Mouse (Mus musculus) cerebellum, adult (tissue): ENCODE measurements around the gene Catsperd.

ENCODE experiments used
- ATAC-seq: cut with Nextera tagmentation; 2 replicates; pipeline ENCODE4 v1.9.2; 2017; ENCODE audit warnings: mild to moderate bottlenecking, moderate library complexity, mixed read lengths; ENCODE audit not compliant: insufficient number of reproducible peaks, low FRiP score, low TSS enrichment

Catsperd gene

DNA sequence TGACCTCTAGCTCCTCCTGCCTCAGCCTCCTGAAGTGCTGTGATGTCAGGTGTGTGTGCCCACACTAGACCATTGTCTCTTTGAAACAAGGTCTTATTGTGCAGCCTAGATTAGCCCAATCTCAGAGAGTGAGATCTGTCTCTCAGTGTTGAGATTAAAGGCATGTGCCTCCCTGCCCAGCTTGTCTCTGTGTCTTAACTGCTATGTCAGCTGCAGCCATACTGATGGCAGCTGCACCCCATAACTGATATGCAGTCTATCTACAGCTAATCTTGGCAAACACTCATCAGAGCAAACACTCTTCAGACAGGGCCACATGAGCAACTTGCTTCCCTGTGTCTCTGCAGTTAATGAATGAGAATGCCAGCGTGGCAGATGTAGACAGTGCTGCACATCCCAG is 78.6 kb downstream of the Catsperd start:
- no peak for ATAC-seq

DNA sequence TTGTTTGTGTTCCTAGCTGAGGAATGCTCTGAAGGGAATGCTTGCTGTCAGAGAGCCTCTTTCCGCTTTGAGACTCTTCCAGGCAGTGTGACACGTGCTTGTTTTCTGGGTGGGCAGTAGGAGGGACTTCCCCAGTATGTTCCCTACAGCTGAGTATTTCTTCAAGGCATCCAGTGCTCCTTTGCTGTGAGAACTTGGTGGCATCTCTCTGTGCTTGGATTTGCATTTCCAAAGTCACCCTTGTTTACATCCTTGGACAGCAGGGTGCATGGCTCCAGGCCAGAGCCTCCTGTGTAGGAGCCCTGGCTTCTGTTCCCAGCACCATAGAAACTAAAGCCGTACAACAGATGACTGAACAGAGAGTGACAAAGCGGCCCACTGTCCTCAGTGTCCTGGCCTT is 80.7 kb downstream of the Catsperd start:
- ATAC-seq = no peak

GRCm38 (mm10) chr17:56709708-56710107 is 81.8 kb downstream of the Catsperd start:
- ATAC-seq = no peak
